Comparison of ENCODE assay signal across 9 mouse cellular contexts in genomic region chr13:48653788-48654770, GRCm38 (mm10). TPM values are rescaled to one million over a fixed set of nuclear protein-coding genes. Genes with fewer than 3 reads are reported as not detected.
DNase-seq lines count a peak whose midpoint lies in the region; ATAC-seq and TF ChIP-seq lines count a peak whose summit lies in the region.
"Had no signal": no experiment of that assay in that cellular context is flagged by ENCODE, and none has a peak within 500 bp of the region (broad histone marks: within the 10 kb centered on the region; RNA-seq: fewer than 3 reads in every experiment).

No protein-coding gene starts in this region.

- H3K4me3 ChIP-seq in limb, embryonic 14.5 days (replicated peaks; ENCODE audit: low read length): no peak overlapping the region
- no peak overlapping the region for H3K4me3 ChIP-seq in neural tube, embryonic 11.5 days (ENCODE audit: low read depth, low read length)
- H3K4me3 ChIP-seq: myocyte had no signal

- ATAC-seq in limb, embryonic 14.5 days (ENCODE audit: low FRiP score, low read depth): peak; percentile 62; the same call in 1 of the 2 replicates
- ATAC-seq in neural tube, embryonic 11.5 days (ENCODE audit: insufficient read depth, low FRiP score, low TSS enrichment): no peak

- DNase-seq in A20 (ENCODE audit: low read depth, low spot score) (peak; percentile 46), NIH3T3 (ENCODE audit: low read depth) (peak; percentile 76)
- DNase-seq in cerebellum, adult 9-10 months: peak; percentile 79
- DNase-seq in frontal cortex, postnatal 25 days (ENCODE audit: low spot score in 2 of 2): peak; percentile 66 to 68
- peak; percentile 32 to 77 for DNase-seq in kidney, adult 8-10 months
- DNase-seq in limb, embryonic 14.5 days (ENCODE audit: low spot score): peak; percentile 71
- peak; percentile 75 for DNase-seq in neural tube, embryonic 11.5 days (ENCODE audit: low spot score)
- DNase-seq in testis, postnatal 10 days (ENCODE audit: low spot score): peak; percentile 89

- WGBS in limb, embryonic 14.5 days: 8% methylated on average over 14 of the region's 14 CpGs
- 10% methylated on average over 14 of the region's 14 CpGs for WGBS in neural tube, embryonic 11.5 days

- H3K36me3 ChIP-seq in limb, embryonic 14.5 days (ENCODE audit: control insufficient read depth, insufficient read depth, low read length): no peaks in the 10 kb centered on the region
- no peaks in the 10 kb centered on the region for H3K36me3 ChIP-seq in neural tube, embryonic 11.5 days (ENCODE audit: control insufficient read depth, insufficient read depth, low read length)

- H3K9ac ChIP-seq in limb, embryonic 14.5 days (ENCODE audit: low read depth, low read length, severe bottlenecking): no peak overlapping the region
- no peak overlapping the region for H3K9ac ChIP-seq in neural tube, embryonic 11.5 days (ENCODE audit: low read length)

- TF ChIP-seq POLR2A in limb, embryonic 14.5 days (IDR thresholded peaks at IDR 0.05; ENCODE audit: borderline replicate concordance, extremely low read depth, insufficient read depth, insufficient read length): no peak

- peaks cover 9% of the 10 kb centered on the region; the same call in 1 of the 2 replicates for H3K4me1 ChIP-seq in limb, embryonic 14.5 days (ENCODE audit: control insufficient read depth, insufficient read depth, low read length)
- no peaks in the 10 kb centered on the region for H3K4me1 ChIP-seq in neural tube, embryonic 11.5 days (ENCODE audit: control insufficient read depth, insufficient read depth, low read length)

- H3K4me2 ChIP-seq in limb, embryonic 14.5 days (replicated peaks; ENCODE audit: low read depth, low read length, severe bottlenecking): no peak overlapping the region
- no peak overlapping the region for H3K4me2 ChIP-seq in neural tube, embryonic 11.5 days (ENCODE audit: low read depth)

- H3K9me3 ChIP-seq in limb, embryonic 14.5 days (ENCODE audit: control insufficient read depth, low read length): no peaks in the 10 kb centered on the region
- H3K9me3 ChIP-seq in neural tube, embryonic 11.5 days (ENCODE audit: control insufficient read depth, low read length): no peaks in the 10 kb centered on the region

- peaks cover 36% of the 10 kb centered on the region for H3K27me3 ChIP-seq in limb, embryonic 14.5 days (ENCODE audit: control insufficient read depth, insufficient read depth, low read length)
- peaks cover 50% of the 10 kb centered on the region for H3K27me3 ChIP-seq in neural tube, embryonic 11.5 days (ENCODE audit: control insufficient read depth, insufficient read depth, low read length)

- no peak overlapping the region for H3K27ac ChIP-seq in limb, embryonic 14.5 days (replicated peaks; ENCODE audit: low read depth, low read length)
- H3K27ac ChIP-seq in neural tube, embryonic 11.5 days (ENCODE audit: low read depth, low read length): no peak overlapping the region

RNA-seq across cellular contexts. Expression of gene Barx1, which starts 8.7 kb away (rescaled TPM):
- polyA plus RNA-seq in limb, embryonic 14.5 days (2012; rRNA removed): 10.0 and 11.3 TPM in 2 replicates
- polyA plus RNA-seq in limb, embryonic 14.5 days (2014; fragmentation: Nextera tagmentation; extraction: Ambion mirVana): 5.4 and 8.7 TPM in 2 replicates
- polyA plus RNA-seq in neural tube, embryonic 11.5 days (2014; fragmentation: Nextera tagmentation; extraction: Ambion mirVana): 0.51 TPM in 1 of 2 replicates, not detected in the other
- polyA plus RNA-seq: myocyte had no signal

RNA-seq across cellular contexts. Expression of gene Ptpdc1, which starts 28.6 kb away (rescaled TPM):
- polyA plus RNA-seq in limb, embryonic 14.5 days (2012; rRNA removed): 16.3 and 16.7 TPM in 2 replicates
- 20.2 and 21.3 TPM in 2 replicates for polyA plus RNA-seq in limb, embryonic 14.5 days (2014; fragmentation: Nextera tagmentation; extraction: Ambion mirVana)
- 14.5 and 15.0 TPM in 2 replicates for polyA plus RNA-seq in neural tube, embryonic 11.5 days (2014; fragmentation: Nextera tagmentation; extraction: Ambion mirVana)
